8 mouse cellular contexts compared by ENCODE assay signal in the genomic region with DNA sequence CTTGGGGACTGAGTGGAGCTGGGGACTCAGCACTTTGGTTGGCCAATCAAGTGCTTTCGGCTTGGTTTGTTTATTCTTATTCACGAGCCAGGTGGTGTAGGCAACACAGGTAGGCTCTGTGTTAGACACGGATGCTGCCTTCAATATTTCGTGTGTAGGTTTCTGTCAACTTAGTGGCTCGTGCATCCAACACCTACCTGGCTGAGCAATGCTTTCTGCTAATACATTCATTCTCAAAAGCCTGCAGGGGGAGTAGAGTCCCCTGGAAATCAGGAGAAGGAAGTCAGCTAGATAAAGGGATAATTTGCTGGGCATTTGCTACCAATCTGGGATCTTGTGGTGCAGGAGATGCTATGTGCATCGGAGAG. TPM values are rescaled to one million over a fixed set of nuclear protein-coding genes. Genes with fewer than 3 reads are reported as not detected.
DNase-seq lines count a peak whose midpoint lies in the region; ATAC-seq and TF ChIP-seq lines count a peak whose summit lies in the region.

No protein-coding gene starts in this region.

- DNase-seq in heart, postnatal 14 days: no peak
- DNase-seq in MEL (ENCODE audit: low read depth, low spot score): no peak
- DNase-seq in forebrain, embryonic 14.5 days (ENCODE audit: low spot score): peak; percentile 64
- DNase-seq in layer of hippocampus, adult 8-10 months (ENCODE audit: low spot score in 2 of 2): no peak
- no peak for DNase-seq in yolk sac, embryonic 10.5 days (ENCODE audit: low spot score)
- no peak for DNase-seq in gastrocnemius, postnatal 4 days (ENCODE audit: low spot score in 2 of 2)

- no peak for TF ChIP-seq CTCF in MEL (IDR thresholded peaks at IDR 0.05 in 2 of 3, conservative IDR thresholded peaks at IDR 0.05 in 1 of 3; ENCODE audit: control insufficient read depth in 1 of 3, insufficient read depth in 1 of 3, low read depth in 2 of 3, low read length in 3 of 3, poor library complexity in 1 of 3, severe bottlenecking in 1 of 3)

- TF ChIP-seq POLR2A in MEL (IDR thresholded peaks at IDR 0.05; ENCODE audit: control insufficient read depth in 1 of 2, insufficient read depth in 1 of 2, low read depth in 1 of 2, low read length in 2 of 2, poor library complexity in 1 of 2): no peak

- H3K9me3 ChIP-seq in heart, embryonic 14.5 days (ENCODE audit: control insufficient read depth, low read length): no peaks in the 10 kb centered on the region
- no peaks in the 10 kb centered on the region for H3K9me3 ChIP-seq in MEL (replicated peaks; ENCODE audit: insufficient read depth, low read length)
- no peaks in the 10 kb centered on the region for H3K9me3 ChIP-seq in forebrain, embryonic 14.5 days (replicated peaks; ENCODE audit: control insufficient read depth, low read length)

- H3K36me3 ChIP-seq in heart, embryonic 14.5 days (ENCODE audit: control insufficient read depth, insufficient read depth, low read length): no peaks in the 10 kb centered on the region
- H3K36me3 ChIP-seq in MEL (ENCODE audit: control insufficient read depth in 1 of 2, insufficient read depth in 2 of 2, low read length in 2 of 2) (no peaks in the 10 kb centered on the region), macrophage (ENCODE audit: inconsistent target) (peaks cover 41% of the 10 kb centered on the region)
- no peaks in the 10 kb centered on the region for H3K36me3 ChIP-seq in forebrain, embryonic 14.5 days (ENCODE audit: control insufficient read depth, insufficient read depth, low read length)

- peaks cover 0 to 4% of the 10 kb centered on the region in 2 experiments; a peak in 1 of 4 replicates for H3K4me1 ChIP-seq in heart, embryonic 14.5 days (ENCODE audit: control insufficient read depth in 2 of 2, insufficient read depth in 2 of 2, low read length in 2 of 2)
- no peaks in the 10 kb centered on the region; a peak in 1 of 4 replicates for H3K4me1 ChIP-seq in MEL (ENCODE audit: control insufficient read depth in 1 of 2, insufficient read depth in 2 of 2, low read length in 2 of 2)
- 0 out of 2 replicates have a peak, but pooled peaks cover 3% of the 10 kb centered on the region for H3K4me1 ChIP-seq in forebrain, embryonic 14.5 days (ENCODE audit: control insufficient read depth, insufficient read depth, low read length)

- WGBS in heart, embryonic 14.5 days: 34% methylated on average over 6 of the region's 6 CpGs
- WGBS in forebrain, embryonic 14.5 days: 20% methylated on average over 6 of the region's 6 CpGs
- WGBS in macrophage (ENCODE audit: missing documents): 24% methylated on average over 6 of the region's 6 CpGs

- no peak for TF ChIP-seq EP300 in MEL (IDR thresholded peaks at IDR 0.05; ENCODE audit: low read depth in 1 of 2, low read length in 2 of 2)

- intact Hi-C loops in heart, postnatal 14 days (cut with DNase I): no loop called here

- no peaks in the 10 kb centered on the region for H3K27me3 ChIP-seq in heart, embryonic 14.5 days (ENCODE audit: control insufficient read depth, insufficient read depth, low read length)
- no peaks in the 10 kb centered on the region for H3K27me3 ChIP-seq in MEL (ENCODE audit: control insufficient read depth in 1 of 2, insufficient read depth in 2 of 2, low read length in 2 of 2)
- H3K27me3 ChIP-seq in forebrain, embryonic 14.5 days (replicated peaks; ENCODE audit: control insufficient read depth, insufficient read depth, low read length): no peaks in the 10 kb centered on the region

- H3K9ac ChIP-seq in heart, embryonic 14.5 days (ENCODE audit: low read length): peak overlapping the region; percentile 83
- no peak overlapping the region for H3K9ac ChIP-seq in MEL (ENCODE audit: control insufficient read depth, low read depth, low read length, poor library complexity, severe bottlenecking)
- H3K9ac ChIP-seq in forebrain, embryonic 14.5 days (ENCODE audit: low read length): peak overlapping the region; percentile 85

- H3K79me2 ChIP-seq in MEL (ENCODE audit: control insufficient read depth, insufficient read depth, low read length, poor library complexity): no peaks in the 10 kb centered on the region
- H3K79me2 ChIP-seq in macrophage (ENCODE audit: inconsistent target): peaks cover 41% of the 10 kb centered on the region

- TF ChIP-seq RAD21 in MEL (IDR thresholded peaks at IDR 0.05; ENCODE audit: low read depth, low read length): no peak

- H3K27ac ChIP-seq in heart, embryonic 14.5 days (replicated peaks in 1 of 2; ENCODE audit: control insufficient read depth in 1 of 2, insufficient read depth in 1 of 2, low read depth in 2 of 2, low read length in 2 of 2): no peak overlapping the region
- no peak overlapping the region for H3K27ac ChIP-seq in MEL (ENCODE audit: control insufficient read depth, low read depth, low read length)
- H3K27ac ChIP-seq in forebrain, embryonic 14.5 days (ENCODE audit: low read depth, low read length): peak overlapping the region; percentile 85; the same call in 1 of the 2 replicates
- peak overlapping the region; percentile 33 for H3K27ac ChIP-seq in macrophage

- H3K4me2 ChIP-seq in heart, embryonic 14.5 days (ENCODE audit: low read length): peak overlapping the region; percentile 98
- H3K4me2 ChIP-seq in forebrain, embryonic 14.5 days (ENCODE audit: low read length): peak overlapping the region; percentile 98

- no peak for ATAC-seq in heart, embryonic 14.5 days (ENCODE audit: insufficient number of reproducible peaks, insufficient read depth, low FRiP score, low read depth)
- no peak; the same call in 1 of the 2 replicates for ATAC-seq in forebrain, embryonic 14.5 days

- H3K4me3 ChIP-seq in heart, embryonic 14.5 days (ENCODE audit: control insufficient read depth in 1 of 2, insufficient read depth in 1 of 2, low read depth in 1 of 2, low read length in 2 of 2): peak overlapping the region; percentile 77 to 87
- H3K4me3 ChIP-seq in MEL (ENCODE audit: control insufficient read depth in 1 of 2, insufficient read depth in 1 of 2, low read depth in 2 of 2, low read length in 2 of 2) (peak overlapping the region; percentile 69 to 81), macrophage (ENCODE audit: inconsistent target) (peak overlapping the region; percentile 81)
- H3K4me3 ChIP-seq in forebrain, embryonic 14.5 days (ENCODE audit: low read depth, low read length): peak overlapping the region; percentile 64

TF ChIP-seq in MEL, 35 proteins besides CTCF, POLR2A, EP300 and RAD21 (continues in another document):
- TF ChIP-seq NRF1 (IDR thresholded peaks at IDR 0.05; ENCODE audit: insufficient read depth, low read depth, low read length, poor library complexity, severe bottlenecking) (no peak), JUND (IDR thresholded peaks at IDR 0.05; ENCODE audit: low read depth, low read length) (no peak), TCF12 (IDR thresholded peaks at IDR 0.05; ENCODE audit: low read depth, low read length) (no peak), POLR2AphosphoS5 (IDR thresholded peaks at IDR 0.05; ENCODE audit: borderline replicate concordance, low read depth, low read length) (no peak)

RNA-seq across cellular contexts. Expression of a gene that starts 1.0 kb away (rescaled TPM):
- 3.0 and 3.8 TPM in 2 replicates for polyA plus RNA-seq in heart, embryonic 14.5 days (2014; fragmentation: Nextera tagmentation; extraction: Ambion mirVana)
- total RNA-seq in heart, postnatal 14 days (2021): 1 to 10 TPM; 5.6 to 6.2 TPM
- total RNA-seq in MEL (2012; rRNA removed): 0.69 and 0.89 TPM in 2 replicates
- polyA plus RNA-seq in MEL (2012; ENCODE audit: insufficient read depth in 1 of 2, insufficient read length in 2 of 2, low read depth in 1 of 2, low replicate concordance in 2 of 2, missing spikeins in 1 of 2) (1 to 10 TPM in 1 of 2 experiments, not detected in 1; 3.0 TPM), macrophage (2018) (35.1 to 152 TPM (median 40.8 TPM) in 3 replicates)
- polyA plus RNA-seq in forebrain, embryonic 14.5 days (2014; fragmentation: Nextera tagmentation; extraction: Ambion mirVana): 11.7 and 11.8 TPM in 2 replicates
- 1,000 to 10,000 TPM in 3 of 26 experiments, 100 to 1,000 TPM in 13, 10 to 100 TPM in 10; 40.1 to 3,121 (median 497) TPM for total RNA-seq in macrophage (2018; cell fraction: chromatin; rRNA removed)
- 1,000 to 10,000 TPM in 3 of 26 experiments, 100 to 1,000 TPM in 13, 10 to 100 TPM in 10; 54.4 to 1,473 (median 572) TPM for total RNA-seq in macrophage (2018; cell fraction: cytosol; rRNA removed)
- total RNA-seq in macrophage (2018; cell fraction: nucleus; rRNA removed): 1,000 to 10,000 TPM in 11 of 26 experiments, 100 to 1,000 TPM in 11, 10 to 100 TPM in 4; 40.4 to 2,232 (median 879) TPM
- total RNA-seq in layer of hippocampus, adult 8-10 months (2022): 10 to 100 TPM; 16.0 to 19.1 (median 16.3) TPM
- total RNA-seq in gastrocnemius, postnatal 4 days (2021): 1 to 10 TPM; 4.8 to 5.8 TPM

RNA-seq across cellular contexts. Expression of a gene that starts 13.8 kb away (rescaled TPM):
- 1.7 and 1.9 TPM in 2 replicates for polyA plus RNA-seq in heart, embryonic 14.5 days (2014; fragmentation: Nextera tagmentation; extraction: Ambion mirVana)
- 10 to 100 TPM; 22.8 to 23.9 TPM for total RNA-seq in heart, postnatal 14 days (2021)
- total RNA-seq in MEL (2012; rRNA removed): 0.13 and 0.42 TPM in 2 replicates
- under 1 TPM in 1 of 2 experiments, not detected in 1; 0.61 TPM for polyA plus RNA-seq in MEL (2012; ENCODE audit: insufficient read depth in 1 of 2, insufficient read length in 2 of 2, low read depth in 1 of 2, low replicate concordance in 2 of 2, missing spikeins in 1 of 2)
- polyA plus RNA-seq in forebrain, embryonic 14.5 days (2014; fragmentation: Nextera tagmentation; extraction: Ambion mirVana): 0.20 and 0.27 TPM in 2 replicates
- total RNA-seq in macrophage (2018; cell fraction: chromatin; rRNA removed): 1,000 to 10,000 TPM in 16 of 26 experiments, 100 to 1,000 TPM in 10; 143 to 6,267 (median 1,407) TPM
- 1,000 to 10,000 TPM in 15 of 26 experiments, 100 to 1,000 TPM in 11; 212 to 4,949 (median 1,941) TPM for total RNA-seq in macrophage (2018; cell fraction: cytosol; rRNA removed)
- 1,000 to 10,000 TPM in 18 of 26 experiments, 100 to 1,000 TPM in 8; 141 to 7,086 (median 3,782) TPM for total RNA-seq in macrophage (2018; cell fraction: nucleus; rRNA removed)
- 84.2 to 432 TPM (median 145 TPM) in 3 replicates for polyA plus RNA-seq in macrophage (2018)
- total RNA-seq in layer of hippocampus, adult 8-10 months (2022): 1 to 10 TPM in 2 of 4 experiments, under 1 TPM in 2; 0.35 to 3.1 (median 0.83) TPM
- total RNA-seq in gastrocnemius, postnatal 4 days (2021): 1 to 10 TPM; 1.8 to 1.9 TPM

RNA-seq across cellular contexts. Expression of a gene that starts 55.0 kb away (rescaled TPM):
- 7.8 and 11.5 TPM in 2 replicates for polyA plus RNA-seq in heart, embryonic 14.5 days (2014; fragmentation: Nextera tagmentation; extraction: Ambion mirVana)
- 10 to 100 TPM; 29.9 to 31.8 TPM for total RNA-seq in heart, postnatal 14 days (2021)
- total RNA-seq in MEL (2012; rRNA removed): not detected in 2 replicates
- not detected for polyA plus RNA-seq in MEL (2012; ENCODE audit: insufficient read depth in 1 of 2, insufficient read length in 2 of 2, low read depth in 1 of 2, low replicate concordance in 2 of 2, missing spikeins in 1 of 2)
- polyA plus RNA-seq in forebrain, embryonic 14.5 days (2014; fragmentation: Nextera tagmentation; extraction: Ambion mirVana): 17.4 and 21.5 TPM in 2 replicates
- 1 to 10 TPM in 13 of 26 experiments, under 1 TPM in 13; 0.17 to 6.0 (median 1.1) TPM for total RNA-seq in macrophage (2018; cell fraction: chromatin; rRNA removed)
- total RNA-seq in macrophage (2018; cell fraction: cytosol; rRNA removed): 1 to 10 TPM in 6 of 26 experiments, under 1 TPM in 20; 0.32 to 1.7 (median 0.76) TPM
- total RNA-seq in macrophage (2018; cell fraction: nucleus; rRNA removed): 1 to 10 TPM in 17 of 26 experiments, under 1 TPM in 8, not detected in 1; 0.48 to 3.7 (median 1.4) TPM
- polyA plus RNA-seq in macrophage (2018): 0.15 to 0.76 TPM (median 0.67 TPM) in 3 replicates
- 10 to 100 TPM; 20.4 to 28.1 (median 25.5) TPM for total RNA-seq in layer of hippocampus, adult 8-10 months (2022)
- total RNA-seq in gastrocnemius, postnatal 4 days (2021): 10 to 100 TPM; 47.7 to 48.2 TPM

Comparison
In these comparisons a context has a peak if more than half of its experiments do, and no peak if none do; other contexts are left out.
1. H3K27ac ChIP-seq: peak in forebrain, embryonic 14.5 days (single experiment) and macrophage (single experiment); none in heart, embryonic 14.5 days (0 of 2) and MEL (single experiment).
2. RNA of a gene that starts 13.8 kb away (total RNA-seq): 22.8 to 23.9 TPM in heart, postnatal 14 days; 1.8 to 1.9 TPM in gastrocnemius, postnatal 4 days, 0.35 to 3.1 TPM in layer of hippocampus, adult 8-10 months and 0.13 to 0.42 TPM in MEL; every median in the first group is over 4 times any median in the second.
3. RNA of a gene that starts 55.0 kb away (total RNA-seq): 47.7 to 48.2 TPM in gastrocnemius, postnatal 4 days, 29.9 to 31.8 TPM in heart, postnatal 14 days and 20.4 to 28.1 TPM in layer of hippocampus, adult 8-10 months; not detected in MEL; every median in the first group is over 10 times any median in the second.
4. Peak in every context shown above with its lines, with median percentiles within 50 percentile points of each other: H3K4me3 ChIP-seq.